Mouse (Mus musculus) frontal cortex, postnatal 36 days (tissue): ENCODE measurements around the gene Tnfsf13b.

Experiments used
- DNase-seq, 2 experiments: peaks; one replicate each; pipeline ENCODE4 v3.0.0; 2022; ENCODE audit warnings: low spot score in 2 of 2

Tnfsf13b gene

GRCm38 (mm10) chr8:10006156-10006985 lies at the start of gene Tnfsf13b:
Tnfsf13b (plus strand) TSS chr8:10006467.
- no peak for DNase-seq

GRCm38 (mm10) chr8:9958338-9958737 lies 47.9 kb upstream of the Tnfsf13b start:
- DNase-seq: no peak

GRCm38 (mm10) chr8:9959919-9960318 lies 46.3 kb upstream of the Tnfsf13b start:
- DNase-seq: no peak

- DNase-seq: no peak
Measured at GRCm38 (mm10) chr8:9971866-9972265, 34.4 kb upstream of the Tnfsf13b start.

GRCm38 (mm10) chr8:9975276-9975675 lies 31.0 kb upstream of the Tnfsf13b start:
- no peak for DNase-seq

- DNase-seq: peak; percentile 97 to 99
Measured at GRCm38 (mm10) chr8:9975898-9976611, 30.2 kb upstream of the Tnfsf13b start.

GRCm38 (mm10) chr8:9977016-9977415 lies 29.3 kb upstream of the Tnfsf13b start:
- DNase-seq: peak in 1 of 2 experiments; percentile 9

- peak; percentile 99 for DNase-seq
Measured at GRCm38 (mm10) chr8:9977573-9978314, 28.5 kb upstream of the Tnfsf13b start, which contains the start of the genes Lig4 and Abhd13. Lig4 (minus strand) TSS chr8:9977686. Abhd13 (plus strand) TSS chr8:9977707.

- no peak for DNase-seq
Measured at GRCm38 (mm10) chr8:9978475-9979230, 27.6 kb upstream of the Tnfsf13b start.

GRCm38 (mm10) chr8:9979746-9980145 lies 26.5 kb upstream of the Tnfsf13b start:
- DNase-seq: no peak

- no peak for DNase-seq
Measured at GRCm38 (mm10) chr8:9980188-9980587, 26.1 kb upstream of the Tnfsf13b start.

- DNase-seq: peak in 1 of 2 experiments; percentile 13
Measured at GRCm38 (mm10) chr8:10004115-10004514, 2.2 kb upstream of the Tnfsf13b start.

GRCm38 (mm10) chr8:10006986-10007659 lies 856 bp downstream of the Tnfsf13b start:
- DNase-seq: peak; percentile 48 to 59

GRCm38 (mm10) chr8:10007660-10008028 lies 1.4 kb downstream of the Tnfsf13b start:
- no peak for DNase-seq

GRCm38 (mm10) chr8:10016252-10016651 lies 10.0 kb downstream of the Tnfsf13b start:
- DNase-seq: peak in 1 of 2 experiments; percentile 15

GRCm38 (mm10) chr8:10017231-10017630 lies 11.0 kb downstream of the Tnfsf13b start:
- DNase-seq: peak in 1 of 2 experiments; percentile 22

GRCm38 (mm10) chr8:10030320-10031060 lies 24.2 kb downstream of the Tnfsf13b start:
- DNase-seq: no peak

GRCm38 (mm10) chr8:10031177-10031576 lies 24.9 kb downstream of the Tnfsf13b start:
- DNase-seq: no peak

- DNase-seq: no peak
Measured at GRCm38 (mm10) chr8:10040866-10041265, 34.6 kb downstream of the Tnfsf13b start.
